Mouse (Mus musculus): ENCODE results near the gene Eya2. TPM values are rescaled to one million over a fixed set of nuclear protein-coding genes. Genes with fewer than 3 reads are reported as not detected.

Eya2 gene
- total and polyA plus RNA-seq, 3 experiments = not detected

- no peaks in the 10 kb centered on the region for H3K4me1 ChIP-seq (ENCODE audit: insufficient read depth, low read depth, low read length)
Measured at GRCm38 (mm10) chr2:165564101-165564500, 30.7 kb upstream of the Eya2 start.

DNA sequence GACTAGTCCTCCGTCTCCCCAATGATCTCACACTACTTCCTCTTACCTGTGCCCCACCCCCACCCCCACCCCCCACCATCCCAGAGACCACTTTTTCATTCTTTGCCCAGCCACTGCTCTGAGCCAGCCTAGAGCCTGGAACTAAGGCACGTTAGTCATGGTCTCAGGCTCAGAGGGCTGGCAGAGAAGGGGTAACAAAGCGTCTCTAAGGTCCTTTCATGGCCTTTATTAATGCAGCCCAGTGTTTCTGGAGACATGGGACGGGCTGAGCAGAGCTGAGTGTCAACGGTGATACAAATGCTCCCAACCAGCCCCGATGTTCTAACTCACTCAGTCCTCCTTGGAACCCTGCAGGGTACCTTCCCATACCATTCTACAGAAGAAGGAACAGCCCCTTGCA, 30.2 kb upstream of the Eya2 start:
- Histone ChIP-seq H3K27me3 (ENCODE audit: insufficient read depth, low read length) (no peaks in the 10 kb centered on the region; the same call in 1 of the 2 replicates), H3K36me3 (replicated peaks) (no peaks in the 10 kb centered on the region), H3K4me1 (ENCODE audit: insufficient read depth, low read depth, low read length) (no peaks in the 10 kb centered on the region), H3K4me3 (ENCODE audit: low read depth, low read length) (no peak overlapping the region), H3K9me3 (replicated peaks) (0 out of 2 replicates have a peak, but pooled peaks cover 3% of the 10 kb centered on the region)
- TF ChIP-seq GATA1 (IDR thresholded peaks at IDR 0.05; ENCODE audit: borderline replicate concordance, low read length) (no peak), TAL1 (conservative IDR thresholded peaks at IDR 0.05; ENCODE audit: low read depth, low read length) (no peak), GATA2 (IDR thresholded peaks at IDR 0.05; ENCODE audit: borderline replicate concordance, low read depth, low read length) (no peak), POLR2AphosphoS5 (IDR thresholded peaks at IDR 0.05; ENCODE audit: insufficient replicate concordance, low read depth, low read length) (no peak), CTCF (IDR thresholded peaks at IDR 0.05; ENCODE audit: low read depth, low read length) (no peak)
- ATAC-seq (ENCODE audit: extremely low read depth, insufficient number of reproducible peaks, low FRiP score, poor library complexity, severe bottlenecking) (no peak), DNase-seq (ENCODE audit: low spot score) (no peak)

More at GRCm38 (mm10) chr2:165564101-165564500, 30.7 kb upstream of the Eya2 start:
- Histone ChIP-seq H3K36me3 (replicated peaks) (no peaks in the 10 kb centered on the region), H3K4me3 (ENCODE audit: low read depth, low read length) (no peak overlapping the region), H3K27me3 (ENCODE audit: insufficient read depth, low read length) (no peaks in the 10 kb centered on the region; the same call in 1 of the 2 replicates), H3K9me3 (replicated peaks) (0 out of 2 replicates have a peak, but pooled peaks cover 3% of the 10 kb centered on the region)
- TF ChIP-seq CTCF (IDR thresholded peaks at IDR 0.05; ENCODE audit: low read depth, low read length) (no peak), GATA1 (IDR thresholded peaks at IDR 0.05; ENCODE audit: borderline replicate concordance, low read length) (no peak), GATA2 (IDR thresholded peaks at IDR 0.05; ENCODE audit: borderline replicate concordance, low read depth, low read length) (no peak), POLR2AphosphoS5 (IDR thresholded peaks at IDR 0.05; ENCODE audit: insufficient replicate concordance, low read depth, low read length) (no peak), TAL1 (conservative IDR thresholded peaks at IDR 0.05; ENCODE audit: low read depth, low read length) (no peak)
- ATAC-seq (ENCODE audit: extremely low read depth, insufficient number of reproducible peaks, low FRiP score, poor library complexity, severe bottlenecking) (no peak), DNase-seq (ENCODE audit: low spot score) (no peak)

GRCm38 (mm10) chr2:165566898-165567297, 27.9 kb upstream of the Eya2 start:
- no peak for DNase-seq (ENCODE audit: low spot score)
- Histone ChIP-seq H3K27me3 (ENCODE audit: insufficient read depth, low read length) (no peaks in the 10 kb centered on the region; the same call in 1 of the 2 replicates), H3K4me3 (ENCODE audit: low read depth, low read length) (no peak overlapping the region), H3K4me1 (ENCODE audit: insufficient read depth, low read depth, low read length) (no peaks in the 10 kb centered on the region), H3K36me3 (replicated peaks) (no peaks in the 10 kb centered on the region), H3K9me3 (replicated peaks) (0 out of 2 replicates have a peak, but pooled peaks cover 3% of the 10 kb centered on the region)
- ATAC-seq (ENCODE audit: extremely low read depth, insufficient number of reproducible peaks, low FRiP score, poor library complexity, severe bottlenecking) = no peak
- TF ChIP-seq POLR2AphosphoS5 (IDR thresholded peaks at IDR 0.05; ENCODE audit: insufficient replicate concordance, low read depth, low read length) (no peak), CTCF (IDR thresholded peaks at IDR 0.05; ENCODE audit: low read depth, low read length) (no peak), TAL1 (conservative IDR thresholded peaks at IDR 0.05; ENCODE audit: low read depth, low read length) (no peak), GATA2 (IDR thresholded peaks at IDR 0.05; ENCODE audit: borderline replicate concordance, low read depth, low read length) (no peak), GATA1 (IDR thresholded peaks at IDR 0.05; ENCODE audit: borderline replicate concordance, low read length) (no peak)

DNA sequence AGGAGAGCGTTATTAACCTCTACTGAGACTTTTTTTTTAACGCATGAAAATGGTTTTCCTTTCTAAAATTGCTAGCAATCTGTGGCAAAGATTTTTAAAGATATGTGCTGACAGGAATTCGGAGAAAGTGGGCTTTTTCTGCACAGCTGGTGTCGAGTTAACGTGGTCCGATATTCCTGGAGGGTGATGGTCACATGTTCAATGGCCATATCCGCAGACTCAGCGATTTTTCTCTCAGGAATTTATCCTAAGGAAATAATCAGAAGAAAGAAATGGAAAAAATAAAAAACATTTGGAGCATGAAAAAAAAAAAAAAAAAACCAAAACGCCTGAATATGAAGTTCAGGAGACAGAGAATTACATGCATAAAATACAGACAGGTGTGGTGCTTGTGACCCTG, 27.0 kb upstream of the Eya2 start:
- ATAC-seq (ENCODE audit: extremely low read depth, insufficient number of reproducible peaks, low FRiP score, poor library complexity, severe bottlenecking) (no peak), DNase-seq (ENCODE audit: low spot score) (no peak)
- TF ChIP-seq GATA1 (IDR thresholded peaks at IDR 0.05; ENCODE audit: borderline replicate concordance, low read length) = no peak
- no peak for TF ChIP-seq CTCF (IDR thresholded peaks at IDR 0.05; ENCODE audit: low read depth, low read length)
- no peak for TF ChIP-seq TAL1 (conservative IDR thresholded peaks at IDR 0.05; ENCODE audit: low read depth, low read length)
- TF ChIP-seq POLR2AphosphoS5 (IDR thresholded peaks at IDR 0.05; ENCODE audit: insufficient replicate concordance, low read depth, low read length) = no peak
- no peak for TF ChIP-seq GATA2 (IDR thresholded peaks at IDR 0.05; ENCODE audit: borderline replicate concordance, low read depth, low read length)
- Histone ChIP-seq H3K9me3 (replicated peaks) (0 out of 2 replicates have a peak, but pooled peaks cover 3% of the 10 kb centered on the region), H3K36me3 (replicated peaks) (no peaks in the 10 kb centered on the region), H3K27me3 (ENCODE audit: insufficient read depth, low read length) (no peaks in the 10 kb centered on the region; the same call in 1 of the 2 replicates), H3K4me1 (ENCODE audit: insufficient read depth, low read depth, low read length) (no peaks in the 10 kb centered on the region), H3K4me3 (ENCODE audit: low read depth, low read length) (no peak overlapping the region)

- Histone ChIP-seq H3K27me3 (ENCODE audit: insufficient read depth, low read length) (no peaks in the 10 kb centered on the region; the same call in 1 of the 2 replicates), H3K4me3 (ENCODE audit: low read depth, low read length) (no peak overlapping the region), H3K9me3 (replicated peaks) (no peaks in the 10 kb centered on the region), H3K36me3 (replicated peaks) (no peaks in the 10 kb centered on the region), H3K4me1 (ENCODE audit: insufficient read depth, low read depth, low read length) (no peaks in the 10 kb centered on the region)
- ATAC-seq (ENCODE audit: extremely low read depth, insufficient number of reproducible peaks, low FRiP score, poor library complexity, severe bottlenecking) (no peak), DNase-seq (ENCODE audit: low spot score) (no peak)
- no peak for TF ChIP-seq CTCF (IDR thresholded peaks at IDR 0.05; ENCODE audit: low read depth, low read length)
- TF ChIP-seq GATA1 (IDR thresholded peaks at IDR 0.05; ENCODE audit: borderline replicate concordance, low read length) = no peak
- TF ChIP-seq POLR2AphosphoS5 (IDR thresholded peaks at IDR 0.05; ENCODE audit: insufficient replicate concordance, low read depth, low read length) = no peak
- no peak for TF ChIP-seq GATA2 (IDR thresholded peaks at IDR 0.05; ENCODE audit: borderline replicate concordance, low read depth, low read length)
- TF ChIP-seq TAL1 (conservative IDR thresholded peaks at IDR 0.05; ENCODE audit: low read depth, low read length) = no peak
Measured at GRCm38 (mm10) chr2:165568911-165569310, 25.9 kb upstream of the Eya2 start.

DNA sequence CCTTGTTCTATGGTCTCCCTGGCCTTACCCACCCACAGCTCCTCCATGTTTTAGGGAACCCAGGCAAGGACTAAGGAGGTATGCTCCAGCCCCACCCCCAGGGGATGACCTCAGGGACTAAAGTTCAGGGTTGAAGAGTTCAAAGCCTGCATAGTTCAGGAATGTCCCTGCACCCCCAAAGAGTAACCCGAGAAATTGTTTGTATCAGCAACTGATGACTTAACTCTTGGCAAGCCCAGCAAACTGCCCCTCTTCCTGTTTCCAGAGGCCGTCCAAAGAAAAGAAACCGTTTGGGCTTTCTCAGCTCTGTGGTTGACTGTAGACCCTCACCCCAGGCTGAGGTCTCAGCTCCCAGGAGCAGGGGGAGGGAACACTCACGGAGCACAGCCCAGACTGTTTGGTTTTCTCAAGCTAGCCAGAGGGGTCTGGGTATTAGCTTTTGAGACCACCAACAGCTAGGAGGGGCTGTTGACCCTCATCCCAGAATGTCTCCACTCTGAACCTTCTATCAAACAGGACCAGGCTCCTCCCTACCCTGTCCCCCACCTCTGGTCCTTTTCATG, 23.5 kb upstream of the Eya2 start:
- no peak for ATAC-seq (ENCODE audit: extremely low read depth, insufficient number of reproducible peaks, low FRiP score, poor library complexity, severe bottlenecking)
- TF ChIP-seq POLR2AphosphoS5 (IDR thresholded peaks at IDR 0.05; ENCODE audit: insufficient replicate concordance, low read depth, low read length) (no peak), GATA2 (IDR thresholded peaks at IDR 0.05; ENCODE audit: borderline replicate concordance, low read depth, low read length) (no peak), TAL1 (conservative IDR thresholded peaks at IDR 0.05; ENCODE audit: low read depth, low read length) (no peak), GATA1 (IDR thresholded peaks at IDR 0.05; ENCODE audit: borderline replicate concordance, low read length) (no peak), CTCF (IDR thresholded peaks at IDR 0.05; ENCODE audit: low read depth, low read length) (no peak)
- Histone ChIP-seq H3K4me3 (ENCODE audit: low read depth, low read length) (no peak overlapping the region), H3K36me3 (replicated peaks) (no peaks in the 10 kb centered on the region), H3K4me1 (ENCODE audit: insufficient read depth, low read depth, low read length) (no peaks in the 10 kb centered on the region), H3K27me3 (ENCODE audit: insufficient read depth, low read length) (no peaks in the 10 kb centered on the region; the same call in 1 of the 2 replicates), H3K9me3 (replicated peaks) (no peaks in the 10 kb centered on the region)
- DNase-seq (ENCODE audit: low spot score) = no peak

Measured in G1E (cell line).